Mouse (Mus musculus) neural tube, embryonic 14.5 days (tissue): ENCODE results near the gene Clta. TPM values are rescaled to one million over a fixed set of nuclear protein-coding genes. Genes with fewer than 3 reads are reported as not detected.
A peak's percentile ranks its signal among the peaks of the same experiment; 100 is the strongest.

Experiments used
- ATAC-seq: fragments of 200-750 bp; cut with Nextera tagmentation; 2 replicates; pipeline ENCODE4 v1.8.0; 2017; ENCODE audit warnings: low read depth, mild to moderate bottlenecking, moderate TSS enrichment, moderate library complexity
- H3K27ac ChIP-seq: fragments of 300-500 bp; sonication (generic); 2 replicates; pipeline ENCODE4 v1.5.1; 2014; ENCODE audit warnings: low read depth, mild to moderate bottlenecking, control low read depth, low read length, moderate library complexity, mixed read lengths
- H3K27me3 ChIP-seq: fragments of 300-500 bp; sonication (generic); 2 replicates; pipeline ENCODE4 v1.6.1; 2014; ENCODE audit warnings: low read length; ENCODE audit not compliant: control insufficient read depth, insufficient read depth
- H3K36me3 ChIP-seq: fragments of 300-500 bp; sonication (generic); 2 replicates; pipeline ENCODE4 v1.6.1; 2014; ENCODE audit warnings: low read length, mixed read lengths; ENCODE audit not compliant: control insufficient read depth, insufficient read depth
- H3K4me1 ChIP-seq: fragments of 300-500 bp; sonication (generic); 2 replicates; pipeline ENCODE4 v1.6.1; 2014; ENCODE audit warnings: low read length; ENCODE audit not compliant: control insufficient read depth, insufficient read depth
- H3K4me2 ChIP-seq: fragments of 300-500 bp; sonication (generic); 2 replicates; pipeline ENCODE4 v1.6.1; 2014; ENCODE audit warnings: mild to moderate bottlenecking, low read depth, low read length, control low read depth
- H3K4me3 ChIP-seq: fragments of 300-500 bp; sonication (generic); 2 replicates; pipeline ENCODE4 v1.5.1; 2014; ENCODE audit warnings: low read depth, low read length, control low read depth, mixed read lengths
- H3K9ac ChIP-seq: fragments of 300-500 bp; sonication (generic); replicated peaks from 2 replicates; pipeline ENCODE4 v1.6.1; 2014; ENCODE audit warnings: low read depth, mild to moderate bottlenecking, control low read depth, low read length, mixed read lengths
- H3K9me3 ChIP-seq: fragments of 300-500 bp; sonication (generic); 2 replicates; pipeline ENCODE4 v1.6.1; 2016; ENCODE audit warnings: low read length; ENCODE audit not compliant: control insufficient read depth
- WGBS: fragments of 180-500 bp; shearing (Covaris S2); extraction: QIAGEN DNeasy Blood & Tissue Kit; methylation state at CpG from one replicate; pipeline ENCODE4 v1.1.7; 2014; 5-methylcytosine and 5-hydroxymethylcytosine counted together
- polyA plus RNA-seq: library from polyadenylated mRNA; unstranded; fragments of >200 nt; fragmentation: Nextera tagmentation; extraction: Ambion mirVana; gene quantifications from 2 replicates; pipeline ENCODE4 v1.2.1, GENCODE M21; 2014

The Clta gene
- polyA plus RNA-seq, 1 experiment from 2014 or later: 349 TPM

- no peak overlapping the region for H3K9ac ChIP-seq
- H3K4me1 ChIP-seq: no peaks in the 10 kb centered on the region
- no peak overlapping the region for H3K27ac ChIP-seq
- WGBS: 86% methylated on average over 3 of the region's 3 CpGs
- no peaks in the 10 kb centered on the region for H3K27me3 ChIP-seq
- no peaks in the 10 kb centered on the region for H3K9me3 ChIP-seq
- H3K36me3 ChIP-seq: no peaks in the 10 kb centered on the region
- no peak overlapping the region for H3K4me2 ChIP-seq
- no peak for ATAC-seq
- H3K4me3 ChIP-seq: no peak overlapping the region
These were observed 15.3 kb upstream of the Clta start for GRCm38 (mm10) chr4:43988976-43989375.

GRCm38 (mm10) chr4:43993072-43993471, 11.2 kb upstream of the Clta start:
- H3K4me1 ChIP-seq: no peaks in the 10 kb centered on the region
- no peak overlapping the region for H3K9ac ChIP-seq
- H3K36me3 ChIP-seq: no peaks in the 10 kb centered on the region
- 91% methylated on average over 11 of the region's 11 CpGs for WGBS
- no peak overlapping the region for H3K4me2 ChIP-seq
- no peaks in the 10 kb centered on the region for H3K27me3 ChIP-seq
- H3K27ac ChIP-seq: no peak overlapping the region
- no peak for ATAC-seq
- no peak overlapping the region for H3K4me3 ChIP-seq
- no peaks in the 10 kb centered on the region for H3K9me3 ChIP-seq

GRCm38 (mm10) chr4:43994342-43994741, 9.9 kb upstream of the Clta start:
- WGBS: 86% methylated on average over 2 of the region's 2 CpGs
- H3K27me3 ChIP-seq: no peaks in the 10 kb centered on the region
- ATAC-seq: no peak
- H3K4me3 ChIP-seq: no peak overlapping the region
- H3K36me3 ChIP-seq: no peaks in the 10 kb centered on the region
- no peak overlapping the region for H3K4me2 ChIP-seq
- H3K9ac ChIP-seq: no peak overlapping the region
- no peaks in the 10 kb centered on the region for H3K9me3 ChIP-seq
- no peak overlapping the region for H3K27ac ChIP-seq
- H3K4me1 ChIP-seq: no peaks in the 10 kb centered on the region

- Histone ChIP-seq H3K27ac (no peak overlapping the region), H3K27me3 (no peaks in the 10 kb centered on the region), H3K4me1 (no peaks in the 10 kb centered on the region), H3K36me3 (no peaks in the 10 kb centered on the region), H3K9me3 (no peaks in the 10 kb centered on the region), H3K9ac (no peak overlapping the region), H3K4me2 (no peak overlapping the region), H3K4me3 (no peak overlapping the region)
- no peak for ATAC-seq
- 90% methylated on average over 6 of the region's 6 CpGs for WGBS
These were observed 630 bp upstream of the Clta start for GRCm38 (mm10) chr4:44003622-44004021.

- no peak overlapping the region for H3K27ac ChIP-seq
- no peaks in the 10 kb centered on the region for H3K4me1 ChIP-seq
- no peaks in the 10 kb centered on the region for H3K36me3 ChIP-seq
- H3K27me3 ChIP-seq: no peaks in the 10 kb centered on the region
- no peak overlapping the region for H3K9ac ChIP-seq
- no peak overlapping the region for H3K4me3 ChIP-seq
- 75% methylated on average over 3 of the region's 3 CpGs for WGBS
- no peak overlapping the region for H3K4me2 ChIP-seq
- no peaks in the 10 kb centered on the region for H3K9me3 ChIP-seq
- ATAC-seq: no peak
These were observed 564 bp downstream of the Clta start for GRCm38 (mm10) chr4:44004623-44005409.

- Histone ChIP-seq H3K4me3 (no peak overlapping the region), H3K4me1 (peaks cover 17% of the 10 kb centered on the region), H3K27ac (no peak overlapping the region), H3K9me3 (no peaks in the 10 kb centered on the region), H3K27me3 (no peaks in the 10 kb centered on the region), H3K4me2 (no peak overlapping the region), H3K9ac (no peak overlapping the region), H3K36me3 (no peaks in the 10 kb centered on the region)
- no peak for ATAC-seq
- 95% methylated on average over 1 of the region's 1 CpGs for WGBS
These were observed 5.9 kb downstream of the Clta start for GRCm38 (mm10) chr4:44010176-44010575.

GRCm38 (mm10) chr4:44010893-44011292, 6.6 kb downstream of the Clta start:
- Histone ChIP-seq H3K27ac (no peak overlapping the region), H3K36me3 (no peaks in the 10 kb centered on the region), H3K27me3 (no peaks in the 10 kb centered on the region), H3K4me3 (no peak overlapping the region), H3K4me2 (no peak overlapping the region), H3K9me3 (no peaks in the 10 kb centered on the region), H3K4me1 (peaks cover 17% of the 10 kb centered on the region), H3K9ac (no peak overlapping the region)
- no peak for ATAC-seq
- WGBS: 45% methylated on average over 2 of the region's 2 CpGs

- peak overlapping the region; percentile 70; the same call in 1 of the 2 replicates for H3K27ac ChIP-seq
These were observed 7.5 kb downstream of the Clta start for GRCm38 (mm10) chr4:44011799-44012198.

GRCm38 (mm10) chr4:44012376-44013367, 8.4 kb downstream of the Clta start:
- peak overlapping the region; percentile 88 for H3K4me2 ChIP-seq
- peak overlapping the region; percentile 93 for H3K9ac ChIP-seq
- H3K36me3 ChIP-seq: no peaks in the 10 kb centered on the region
- H3K27ac ChIP-seq: peak overlapping the region; percentile 70; the same call in 1 of the 2 replicates
- under 1% methylated on average over 77 of the region's 77 CpGs for WGBS
- peaks cover 17% of the 10 kb centered on the region for H3K4me1 ChIP-seq
- H3K4me3 ChIP-seq: peak overlapping the region; percentile 98
- no peaks in the 10 kb centered on the region for H3K9me3 ChIP-seq
- ATAC-seq: peak; percentile 99
- no peaks in the 10 kb centered on the region for H3K27me3 ChIP-seq

More at GRCm38 (mm10) chr4:44011799-44012198, 7.5 kb downstream of the Clta start:
- peaks cover 17% of the 10 kb centered on the region for H3K4me1 ChIP-seq
- WGBS: 81% methylated on average over 3 of the region's 3 CpGs
- H3K4me2 ChIP-seq: peak overlapping the region; percentile 68
- no peaks in the 10 kb centered on the region for H3K36me3 ChIP-seq
- H3K9me3 ChIP-seq: no peaks in the 10 kb centered on the region
- ATAC-seq: no peak
- peak overlapping the region; percentile 51 for H3K9ac ChIP-seq
- peak overlapping the region; percentile 98 for H3K4me3 ChIP-seq
- H3K27me3 ChIP-seq: no peaks in the 10 kb centered on the region
